Mouse (Mus musculus): ENCODE measurements around the gene Gabra3. TPM values are rescaled to one million over a fixed set of nuclear protein-coding genes. Genes with fewer than 3 reads are reported as not detected.

The Gabra3 gene
- 0.28 and 0.39 TPM in 2 replicates for polyA plus RNA-seq (2012; rRNA removed)

DNA sequence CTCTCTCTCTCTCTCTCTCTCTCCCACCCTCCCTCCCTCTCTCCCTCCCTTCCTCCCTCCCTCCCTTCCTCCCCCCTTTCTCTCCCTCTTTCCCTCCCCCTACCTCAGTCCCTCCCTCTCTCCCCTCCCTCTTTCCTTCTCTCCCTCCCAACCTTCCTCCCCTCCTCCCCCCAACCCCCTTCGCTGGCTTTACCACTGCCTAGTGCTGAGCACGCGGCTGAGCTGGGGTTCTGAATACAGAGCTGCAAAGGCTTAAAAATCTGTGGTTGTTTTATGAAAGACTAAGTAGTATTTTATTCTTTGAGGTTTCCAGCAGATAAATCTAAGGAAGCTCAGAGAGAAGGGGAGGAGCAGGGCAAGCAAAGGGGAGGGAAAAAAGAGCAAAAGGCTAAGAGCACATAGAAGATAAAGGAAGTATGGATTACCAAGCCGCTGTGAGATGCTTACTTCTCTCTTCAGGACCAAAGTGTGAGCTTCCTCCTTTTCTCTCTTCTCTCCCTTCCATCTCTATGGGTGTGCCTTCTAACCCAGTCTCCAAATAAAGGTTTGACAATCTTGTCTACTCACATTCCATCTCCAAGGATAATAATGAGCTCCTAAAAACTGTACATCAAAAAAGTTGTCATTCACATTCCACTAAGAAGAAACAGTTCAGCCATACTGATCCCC, at the start of gene Gabra3:
TSS of gene Gabra3 (minus strand) at position 619 of the 669 bp plus-strand sequence.
- TF ChIP-seq POLR2A (IDR thresholded peaks at IDR 0.05; ENCODE audit: control insufficient read depth, extremely low read depth, insufficient read depth, low read length, poor library complexity) (no peak), CTCF (IDR thresholded peaks at IDR 0.05; ENCODE audit: borderline replicate concordance, control insufficient read depth, extremely low read depth, insufficient read depth, low read length, poor library complexity) (no peak)
- WGBS: 3% methylated on average over 4 of the region's 4 CpGs
- no peak within 1 kb of the TSS for H3K4me3 ChIP-seq (ENCODE audit: control insufficient read depth, insufficient read depth, low read length)
- no peaks in the 10 kb centered on the region for H3K36me3 ChIP-seq (ENCODE audit: control insufficient read depth, insufficient read depth, low read length)
- no peak within 1 kb of the TSS for H3K27ac ChIP-seq (ENCODE audit: control insufficient read depth, insufficient read depth, low read length)
- no peaks in the 10 kb centered on the region for H3K4me1 ChIP-seq (replicated peaks; ENCODE audit: control insufficient read depth, insufficient read depth, low read length)
- DNase-seq: no peak
- H3K27me3 ChIP-seq (ENCODE audit: control insufficient read depth, insufficient read depth, low read length): no peaks in the 10 kb centered on the region

DNA sequence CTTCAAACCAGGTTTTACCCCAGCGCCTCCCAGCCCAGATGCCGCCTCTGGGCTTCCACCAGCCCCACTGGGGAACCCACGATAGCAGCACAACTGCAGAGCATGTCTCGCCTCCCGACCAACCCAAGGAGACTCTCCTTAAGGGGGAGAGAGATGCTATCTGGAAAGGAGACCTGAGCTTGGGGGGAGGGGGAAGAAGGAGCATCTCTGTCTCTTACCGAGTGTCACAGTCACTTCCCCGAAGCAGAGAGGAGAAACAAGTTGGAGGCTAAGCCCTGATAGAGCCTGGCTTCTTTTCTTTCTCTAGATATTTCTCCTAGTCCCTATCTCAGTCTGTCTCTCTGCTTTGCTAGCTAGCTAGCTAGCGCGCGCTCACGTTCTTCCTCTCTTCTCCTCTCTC, 859 bp downstream of the Gabra3 start:
- no peaks in the 10 kb centered on the region for H3K27me3 ChIP-seq (ENCODE audit: control insufficient read depth, insufficient read depth, low read length)
- TF ChIP-seq POLR2A (IDR thresholded peaks at IDR 0.05; ENCODE audit: control insufficient read depth, extremely low read depth, insufficient read depth, low read length, poor library complexity): no peak
- no peak for TF ChIP-seq CTCF (IDR thresholded peaks at IDR 0.05; ENCODE audit: borderline replicate concordance, control insufficient read depth, extremely low read depth, insufficient read depth, low read length, poor library complexity)
- WGBS: 10% methylated on average over 11 of the region's 11 CpGs
- no peak overlapping the region for H3K4me3 ChIP-seq (ENCODE audit: control insufficient read depth, insufficient read depth, low read length)
- H3K4me1 ChIP-seq (replicated peaks; ENCODE audit: control insufficient read depth, insufficient read depth, low read length): no peaks in the 10 kb centered on the region
- H3K36me3 ChIP-seq (ENCODE audit: control insufficient read depth, insufficient read depth, low read length): no peaks in the 10 kb centered on the region
- no peak overlapping the region for H3K27ac ChIP-seq (ENCODE audit: control insufficient read depth, insufficient read depth, low read length)
- DNase-seq: no peak

DNA sequence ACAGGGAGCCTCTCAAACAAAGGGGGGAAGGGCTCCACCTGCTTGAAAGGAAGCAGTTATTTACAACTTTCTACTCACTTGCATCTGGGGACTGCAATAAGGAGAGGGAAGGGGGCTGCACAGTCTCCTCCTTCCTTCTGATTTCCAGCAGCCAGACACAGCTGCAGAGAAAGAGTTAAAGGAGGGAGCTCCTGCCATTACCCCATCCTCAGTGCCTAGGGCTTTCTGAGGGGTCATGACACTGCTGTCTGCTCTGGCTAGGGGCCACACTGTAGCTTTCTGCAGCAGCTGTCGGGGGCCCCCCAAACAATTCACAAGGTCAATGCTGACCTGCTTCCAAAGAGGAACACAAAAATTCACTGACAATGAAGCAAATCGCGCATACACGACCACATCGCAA, 1.3 kb downstream of the Gabra3 start:
- DNase-seq: no peak
- Histone ChIP-seq H3K4me3 (ENCODE audit: control insufficient read depth, insufficient read depth, low read length) (no peak overlapping the region), H3K27ac (ENCODE audit: control insufficient read depth, insufficient read depth, low read length) (no peak overlapping the region), H3K27me3 (ENCODE audit: control insufficient read depth, insufficient read depth, low read length) (no peaks in the 10 kb centered on the region), H3K4me1 (replicated peaks; ENCODE audit: control insufficient read depth, insufficient read depth, low read length) (no peaks in the 10 kb centered on the region), H3K36me3 (ENCODE audit: control insufficient read depth, insufficient read depth, low read length) (no peaks in the 10 kb centered on the region)
- WGBS: 16% methylated on average over 5 of the region's 5 CpGs
- TF ChIP-seq CTCF (IDR thresholded peaks at IDR 0.05; ENCODE audit: borderline replicate concordance, control insufficient read depth, extremely low read depth, insufficient read depth, low read length, poor library complexity) (no peak), POLR2A (IDR thresholded peaks at IDR 0.05; ENCODE audit: control insufficient read depth, extremely low read depth, insufficient read depth, low read length, poor library complexity) (no peak)

DNA sequence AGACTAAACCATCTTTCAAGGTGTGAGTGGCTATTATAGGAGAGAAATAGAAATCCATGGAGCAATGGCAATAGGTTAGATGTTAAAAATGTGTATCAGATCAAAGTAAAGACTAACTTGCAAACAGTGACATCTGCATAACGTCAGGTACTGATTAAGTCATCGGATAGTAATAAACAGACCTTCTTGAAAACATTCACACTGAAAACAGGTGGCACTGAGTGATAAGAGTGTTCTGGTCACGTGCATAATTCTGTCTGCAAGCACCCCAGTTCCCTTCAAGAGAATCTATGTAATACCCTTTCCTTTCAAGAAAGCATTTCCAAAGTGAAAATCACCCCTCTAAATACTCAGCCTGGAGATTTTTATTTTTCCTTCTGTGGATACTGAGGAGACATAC, 6.0 kb downstream of the Gabra3 start:
- no peak for DNase-seq
- Histone ChIP-seq H3K4me1 (replicated peaks; ENCODE audit: control insufficient read depth, insufficient read depth, low read length) (no peaks in the 10 kb centered on the region), H3K27me3 (ENCODE audit: control insufficient read depth, insufficient read depth, low read length) (no peaks in the 10 kb centered on the region), H3K4me3 (ENCODE audit: control insufficient read depth, insufficient read depth, low read length) (no peak overlapping the region), H3K27ac (ENCODE audit: control insufficient read depth, insufficient read depth, low read length) (no peak overlapping the region), H3K36me3 (ENCODE audit: control insufficient read depth, insufficient read depth, low read length) (no peaks in the 10 kb centered on the region)
- WGBS: 73% methylated on average over 3 of the region's 3 CpGs
- TF ChIP-seq CTCF (IDR thresholded peaks at IDR 0.05; ENCODE audit: borderline replicate concordance, control insufficient read depth, extremely low read depth, insufficient read depth, low read length, poor library complexity): no peak
- no peak for TF ChIP-seq POLR2A (IDR thresholded peaks at IDR 0.05; ENCODE audit: control insufficient read depth, extremely low read depth, insufficient read depth, low read length, poor library complexity)

DNA sequence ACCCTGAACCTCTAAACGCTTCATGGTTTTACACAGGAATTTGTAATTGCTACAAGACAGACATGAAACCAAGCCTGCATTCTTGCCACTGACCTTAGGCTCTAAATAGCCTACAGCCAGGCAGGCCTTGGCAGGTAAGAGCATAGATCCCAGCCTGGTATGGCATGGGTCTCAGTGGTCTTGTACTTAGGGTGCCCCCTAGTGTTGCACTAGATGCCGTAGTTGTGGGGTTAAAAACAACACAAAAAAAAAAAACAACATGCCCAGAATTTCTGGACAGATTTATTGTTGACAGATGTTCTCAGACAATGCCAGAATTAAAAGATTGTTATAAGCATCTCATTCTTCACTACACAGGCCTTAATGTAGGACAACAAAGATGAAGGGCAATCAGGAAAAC, 12.0 kb downstream of the Gabra3 start:
- Histone ChIP-seq H3K4me3 (ENCODE audit: control insufficient read depth, insufficient read depth, low read length) (no peak overlapping the region), H3K27me3 (ENCODE audit: control insufficient read depth, insufficient read depth, low read length) (no peaks in the 10 kb centered on the region), H3K36me3 (ENCODE audit: control insufficient read depth, insufficient read depth, low read length) (no peaks in the 10 kb centered on the region), H3K4me1 (replicated peaks; ENCODE audit: control insufficient read depth, insufficient read depth, low read length) (no peaks in the 10 kb centered on the region), H3K27ac (ENCODE audit: control insufficient read depth, insufficient read depth, low read length) (no peak overlapping the region)
- DNase-seq: no peak
- WGBS: 38% methylated on average over 2 of the region's 2 CpGs
- TF ChIP-seq POLR2A (IDR thresholded peaks at IDR 0.05; ENCODE audit: control insufficient read depth, extremely low read depth, insufficient read depth, low read length, poor library complexity): no peak
- TF ChIP-seq CTCF (IDR thresholded peaks at IDR 0.05; ENCODE audit: borderline replicate concordance, control insufficient read depth, extremely low read depth, insufficient read depth, low read length, poor library complexity): no peak

DNA sequence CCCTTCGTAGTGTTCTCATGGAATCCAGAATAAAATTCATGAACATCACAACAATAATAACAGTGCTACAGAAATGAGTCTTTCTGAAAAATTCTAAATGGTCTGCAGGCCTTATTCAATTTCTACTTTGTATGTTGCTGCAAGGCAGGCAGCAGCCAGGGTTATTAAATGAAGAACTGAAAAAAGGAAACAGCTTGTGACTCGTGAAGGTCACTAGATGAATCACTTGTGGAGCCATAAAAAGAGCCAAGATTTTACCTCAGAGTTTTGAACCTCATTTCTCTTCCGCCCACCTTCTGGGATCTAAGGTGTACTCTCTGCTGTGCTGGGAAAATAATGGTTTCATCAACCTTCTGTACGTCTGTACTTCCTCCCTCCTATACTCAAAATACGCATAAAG, 159.4 kb downstream of the Gabra3 start:
- 70% methylated on average over 5 of the region's 5 CpGs for WGBS
- Histone ChIP-seq H3K4me1 (replicated peaks; ENCODE audit: control insufficient read depth, insufficient read depth, low read length) (no peaks in the 10 kb centered on the region), H3K36me3 (ENCODE audit: control insufficient read depth, insufficient read depth, low read length) (no peaks in the 10 kb centered on the region), H3K27ac (ENCODE audit: control insufficient read depth, insufficient read depth, low read length) (no peak overlapping the region), H3K27me3 (ENCODE audit: control insufficient read depth, insufficient read depth, low read length) (no peaks in the 10 kb centered on the region), H3K4me3 (ENCODE audit: control insufficient read depth, insufficient read depth, low read length) (no peak overlapping the region)
- TF ChIP-seq CTCF (IDR thresholded peaks at IDR 0.05; ENCODE audit: borderline replicate concordance, control insufficient read depth, extremely low read depth, insufficient read depth, low read length, poor library complexity): no peak
- no peak for TF ChIP-seq POLR2A (IDR thresholded peaks at IDR 0.05; ENCODE audit: control insufficient read depth, extremely low read depth, insufficient read depth, low read length, poor library complexity)
- DNase-seq: no peak

DNA sequence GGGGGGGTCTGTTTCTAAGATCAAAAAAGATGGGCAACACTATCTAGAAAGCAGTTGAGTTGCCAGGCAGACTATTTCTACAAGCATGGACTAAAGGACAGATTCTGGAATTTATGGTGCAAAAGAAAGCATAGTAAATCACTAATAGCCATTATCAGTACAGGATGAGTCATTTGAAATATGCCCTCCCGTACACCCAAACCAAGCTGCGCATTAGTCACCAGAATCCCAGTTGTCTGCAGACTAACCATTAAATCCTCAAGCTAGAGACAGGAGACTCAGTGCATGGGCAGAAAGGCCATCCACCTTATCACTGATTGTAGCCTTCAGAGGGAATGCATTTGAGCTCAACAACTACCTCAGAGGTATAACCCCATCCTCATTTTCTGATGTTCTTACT, 166.8 kb downstream of the Gabra3 start:
- Histone ChIP-seq H3K36me3 (ENCODE audit: control insufficient read depth, insufficient read depth, low read length) (no peaks in the 10 kb centered on the region), H3K27me3 (ENCODE audit: control insufficient read depth, insufficient read depth, low read length) (no peaks in the 10 kb centered on the region), H3K27ac (ENCODE audit: control insufficient read depth, insufficient read depth, low read length) (no peak overlapping the region), H3K4me1 (replicated peaks; ENCODE audit: control insufficient read depth, insufficient read depth, low read length) (no peaks in the 10 kb centered on the region), H3K4me3 (ENCODE audit: control insufficient read depth, insufficient read depth, low read length) (no peak overlapping the region)
- 93% methylated on average over 2 of the region's 2 CpGs for WGBS
- no peak for TF ChIP-seq POLR2A (IDR thresholded peaks at IDR 0.05; ENCODE audit: control insufficient read depth, extremely low read depth, insufficient read depth, low read length, poor library complexity)
- no peak for TF ChIP-seq CTCF (IDR thresholded peaks at IDR 0.05; ENCODE audit: borderline replicate concordance, control insufficient read depth, extremely low read depth, insufficient read depth, low read length, poor library complexity)
- DNase-seq: no peak
